Mouse (Mus musculus) neural tube, embryonic 14.5 days (tissue): Measurements from ENCODE around the gene Dgkb. TPM values are rescaled to one million over a fixed set of nuclear protein-coding genes. Genes with fewer than 3 reads are reported as not detected.

Source experiments
- ATAC-seq: fragments of 200-750 bp; cut with Nextera tagmentation; 2 replicates; pipeline ENCODE4 v1.8.0; 2017; ENCODE audit warnings: low read depth, mild to moderate bottlenecking, moderate TSS enrichment, moderate library complexity
- H3K27ac ChIP-seq: fragments of 300-500 bp; sonication (generic); 2 replicates; pipeline ENCODE4 v1.5.1; 2014; ENCODE audit warnings: low read depth, mild to moderate bottlenecking, control low read depth, low read length, moderate library complexity, mixed read lengths
- H3K27me3 ChIP-seq: fragments of 300-500 bp; sonication (generic); 2 replicates; pipeline ENCODE4 v1.6.1; 2014; ENCODE audit warnings: low read length; ENCODE audit not compliant: control insufficient read depth, insufficient read depth
- H3K36me3 ChIP-seq: fragments of 300-500 bp; sonication (generic); 2 replicates; pipeline ENCODE4 v1.6.1; 2014; ENCODE audit warnings: low read length, mixed read lengths; ENCODE audit not compliant: control insufficient read depth, insufficient read depth
- H3K4me1 ChIP-seq: fragments of 300-500 bp; sonication (generic); 2 replicates; pipeline ENCODE4 v1.6.1; 2014; ENCODE audit warnings: low read length; ENCODE audit not compliant: control insufficient read depth, insufficient read depth
- H3K4me2 ChIP-seq: fragments of 300-500 bp; sonication (generic); 2 replicates; pipeline ENCODE4 v1.6.1; 2014; ENCODE audit warnings: mild to moderate bottlenecking, low read depth, low read length, control low read depth
- H3K4me3 ChIP-seq: fragments of 300-500 bp; sonication (generic); 2 replicates; pipeline ENCODE4 v1.5.1; 2014; ENCODE audit warnings: low read depth, low read length, control low read depth, mixed read lengths
- H3K9ac ChIP-seq: fragments of 300-500 bp; sonication (generic); replicated peaks from 2 replicates; pipeline ENCODE4 v1.6.1; 2014; ENCODE audit warnings: low read depth, mild to moderate bottlenecking, control low read depth, low read length, mixed read lengths
- H3K9me3 ChIP-seq: fragments of 300-500 bp; sonication (generic); 2 replicates; pipeline ENCODE4 v1.6.1; 2016; ENCODE audit warnings: low read length; ENCODE audit not compliant: control insufficient read depth
- WGBS: fragments of 180-500 bp; shearing (Covaris S2); extraction: QIAGEN DNeasy Blood & Tissue Kit; methylation state at CpG from one replicate; pipeline ENCODE4 v1.1.7; 2014; 5-methylcytosine and 5-hydroxymethylcytosine counted together
- polyA plus RNA-seq: library from polyadenylated mRNA; unstranded; fragments of >200 nt; fragmentation: Nextera tagmentation; extraction: Ambion mirVana; gene quantifications from 2 replicates; pipeline ENCODE4 v1.2.1, GENCODE M21; 2014

Gene Dgkb
- polyA plus RNA-seq, 1 experiment from 2014 or later, result 10.1 TPM

GRCm38 (mm10) chr12:38114990-38115615 is 297.6 kb downstream of the Dgkb start:
- H3K27ac ChIP-seq, result no peak overlapping the region
- H3K4me2 ChIP-seq, result no peak overlapping the region
- no peaks in the 10 kb centered on the region for H3K36me3 ChIP-seq
- peak; percentile 85; the same call in 1 of the 2 replicates for ATAC-seq
- H3K4me3 ChIP-seq, result no peak overlapping the region
- no peak overlapping the region for H3K9ac ChIP-seq
- no peaks in the 10 kb centered on the region for H3K9me3 ChIP-seq
- no peaks in the 10 kb centered on the region for H3K27me3 ChIP-seq
- H3K4me1 ChIP-seq, result no peaks in the 10 kb centered on the region
- 69% methylated on average over 1 of the region's 1 CpGs for WGBS

DNA sequence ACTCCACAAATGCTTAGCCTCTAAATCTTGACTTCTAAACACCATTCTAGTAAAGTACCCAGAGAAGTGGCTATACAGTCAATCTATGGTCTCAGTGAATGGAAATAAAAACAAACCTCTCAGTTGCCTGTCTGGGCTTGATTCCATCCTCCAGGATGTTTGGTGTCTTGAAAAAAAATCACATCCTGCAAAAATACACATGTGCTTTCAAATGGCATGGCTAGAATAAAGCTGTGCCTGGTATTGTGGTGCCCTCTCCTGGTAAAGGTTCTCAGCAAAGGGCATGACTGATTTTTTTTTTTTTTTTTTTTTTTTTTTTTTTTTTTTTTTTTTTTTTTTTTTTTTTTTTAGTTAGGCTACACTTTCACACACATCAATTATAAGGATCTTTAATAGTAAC is 306.0 kb downstream of the Dgkb start:
- no peaks in the 10 kb centered on the region for H3K27me3 ChIP-seq
- no peaks in the 10 kb centered on the region for H3K36me3 ChIP-seq
- no peak overlapping the region for H3K4me3 ChIP-seq
- H3K4me1 ChIP-seq, result no peaks in the 10 kb centered on the region
- H3K9me3 ChIP-seq, result no peaks in the 10 kb centered on the region
- no peak overlapping the region for H3K9ac ChIP-seq
- H3K27ac ChIP-seq, result no peak overlapping the region
- peak; percentile 44; the same call in 1 of the 2 replicates for ATAC-seq
- H3K4me2 ChIP-seq, result no peak overlapping the region

DNA sequence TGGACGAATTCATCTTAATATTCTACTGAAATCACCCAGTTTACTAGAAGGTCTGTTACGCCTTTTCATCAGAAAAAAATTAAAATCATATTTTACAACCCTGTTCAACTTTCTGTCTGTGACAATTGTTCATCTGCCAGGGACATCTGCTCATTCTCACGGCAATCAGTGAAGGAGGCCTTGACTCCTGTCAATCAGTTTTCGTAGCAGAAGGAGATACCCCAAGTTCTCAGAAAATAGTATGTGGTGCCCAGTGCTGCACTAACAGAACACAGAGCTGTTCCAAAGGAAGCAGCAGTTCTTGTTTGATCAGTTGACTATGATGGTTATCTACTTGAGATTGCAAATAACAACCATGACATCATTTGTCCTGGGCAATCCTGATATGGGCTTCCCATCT is 307.8 kb downstream of the Dgkb start:
- Histone ChIP-seq H3K27me3 (no peaks in the 10 kb centered on the region), H3K9ac (no peak overlapping the region), H3K4me1 (no peaks in the 10 kb centered on the region), H3K4me2 (no peak overlapping the region), H3K36me3 (no peaks in the 10 kb centered on the region), H3K27ac (no peak overlapping the region), H3K4me3 (no peak overlapping the region), H3K9me3 (no peaks in the 10 kb centered on the region)
- 86% methylated on average over 4 of the region's 4 CpGs for WGBS
- no peak for ATAC-seq

- Histone ChIP-seq H3K27me3 (no peaks in the 10 kb centered on the region), H3K27ac (no peak overlapping the region), H3K36me3 (no peaks in the 10 kb centered on the region), H3K4me3 (no peak overlapping the region), H3K9ac (no peak overlapping the region), H3K4me1 (no peaks in the 10 kb centered on the region), H3K9me3 (no peaks in the 10 kb centered on the region), H3K4me2 (no peak overlapping the region)
- no peak for ATAC-seq
- 60% methylated on average over 9 of the region's 9 CpGs for WGBS
Observed at GRCm38 (mm10) chr12:38130209-38130915, 312.8 kb downstream of the Dgkb start.

- Histone ChIP-seq H3K4me1 (no peaks in the 10 kb centered on the region), H3K4me2 (no peak overlapping the region), H3K9ac (no peak overlapping the region), H3K4me3 (no peak overlapping the region), H3K27me3 (no peaks in the 10 kb centered on the region), H3K36me3 (no peaks in the 10 kb centered on the region), H3K27ac (no peak overlapping the region), H3K9me3 (no peaks in the 10 kb centered on the region)
- ATAC-seq, result no peak
- 78% methylated on average over 5 of the region's 5 CpGs for WGBS
Observed at GRCm38 (mm10) chr12:38136379-38136778, 318.9 kb downstream of the Dgkb start.

DNA sequence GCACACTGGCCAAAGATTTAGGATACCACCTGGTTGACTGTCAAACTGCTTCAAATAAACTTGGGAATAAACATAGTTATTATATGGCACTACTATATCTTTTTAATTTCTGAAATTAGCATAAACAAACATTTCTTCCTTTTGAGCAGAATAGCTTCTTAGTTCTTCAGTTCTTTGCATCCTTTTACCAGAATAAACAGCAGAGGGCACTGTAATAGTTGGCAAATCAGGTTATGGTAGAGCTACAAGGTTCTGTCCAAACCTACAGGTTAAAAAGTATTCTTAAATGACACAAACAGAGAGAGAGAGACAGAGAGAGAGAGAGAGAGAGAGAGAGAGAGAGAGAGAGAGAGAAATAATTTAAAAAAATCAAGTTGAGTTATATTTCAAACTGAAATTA is 322.5 kb downstream of the Dgkb start:
- Histone ChIP-seq H3K27ac (no peak overlapping the region), H3K27me3 (no peaks in the 10 kb centered on the region), H3K4me3 (no peak overlapping the region), H3K9me3 (no peaks in the 10 kb centered on the region), H3K4me1 (no peaks in the 10 kb centered on the region), H3K4me2 (no peak overlapping the region), H3K9ac (no peak overlapping the region), H3K36me3 (no peaks in the 10 kb centered on the region)
- no peak for ATAC-seq

- H3K9ac ChIP-seq, result no peak overlapping the region
- no peaks in the 10 kb centered on the region for H3K36me3 ChIP-seq
- no peaks in the 10 kb centered on the region for H3K9me3 ChIP-seq
- no peaks in the 10 kb centered on the region for H3K27me3 ChIP-seq
- H3K27ac ChIP-seq, result no peak overlapping the region
- no peak overlapping the region for H3K4me3 ChIP-seq
- 83% methylated on average over 1 of the region's 1 CpGs for WGBS
- no peaks in the 10 kb centered on the region for H3K4me1 ChIP-seq
- H3K4me2 ChIP-seq, result no peak overlapping the region
- ATAC-seq, result no peak
Observed at GRCm38 (mm10) chr12:38232665-38233064, 415.1 kb downstream of the Dgkb start.

- Histone ChIP-seq H3K9me3 (no peaks in the 10 kb centered on the region), H3K9ac (no peak overlapping the region), H3K27me3 (no peaks in the 10 kb centered on the region), H3K36me3 (no peaks in the 10 kb centered on the region), H3K27ac (no peak overlapping the region), H3K4me1 (no peaks in the 10 kb centered on the region), H3K4me2 (no peak overlapping the region), H3K4me3 (no peak overlapping the region)
- no peak for ATAC-seq
Observed at GRCm38 (mm10) chr12:38268856-38269255, 451.3 kb downstream of the Dgkb start.

GRCm38 (mm10) chr12:38301497-38301896 is 484.0 kb downstream of the Dgkb start:
- H3K36me3 ChIP-seq, result no peaks in the 10 kb centered on the region
- no peak overlapping the region for H3K9ac ChIP-seq
- no peaks in the 10 kb centered on the region for H3K27me3 ChIP-seq
- H3K4me1 ChIP-seq, result no peaks in the 10 kb centered on the region
- 93% methylated on average over 1 of the region's 1 CpGs for WGBS
- no peaks in the 10 kb centered on the region for H3K9me3 ChIP-seq
- H3K4me3 ChIP-seq, result no peak overlapping the region
- no peak for ATAC-seq
- no peak overlapping the region for H3K27ac ChIP-seq
- H3K4me2 ChIP-seq, result no peak overlapping the region
